Mouse (Mus musculus) ES-Bruce4 (cell line): Measurements from ENCODE around the gene Nes.

Experiments used
- CTCF ChIP-seq: IDR thresholded peaks from one replicate; pipeline ENCODE4 v1.8.1; 2011; ENCODE audit warnings: low read depth, low read length
- EP300 ChIP-seq: IDR thresholded peaks from 2 replicates; pipeline ENCODE4 v1.6.1; 2011; ENCODE audit warnings: low read depth, low read length; ENCODE audit not compliant: insufficient read depth
- POLR2A ChIP-seq: IDR thresholded peaks from one replicate; pipeline ENCODE4 v1.8.1; 2011; ENCODE audit warnings: low read length; ENCODE audit not compliant: insufficient read depth

GRCm38 (mm10) chr3:88010634-88011265 is 39.9 kb downstream of the Nes start:
- TF ChIP-seq POLR2A (no peak), CTCF (peak; percentile 62), EP300 (no peak)
